Mouse (Mus musculus): Measurements from ENCODE around the gene Narfl. TPM values are rescaled to one million over a fixed set of nuclear protein-coding genes. Genes with fewer than 3 reads are reported as not detected.

Narfl gene
- polyA plus RNA-seq, 1 experiment from 2014 or later: 27.1 TPM

GRCm38 (mm10) chr17:25762591-25762990 is 11.0 kb upstream of the Narfl start:
- ATAC-seq (ENCODE audit: extremely low read depth, insufficient number of reproducible peaks, low FRiP score, low TSS enrichment): no peak
- H3K9ac ChIP-seq: no peak overlapping the region
- peaks cover 36% of the 10 kb centered on the region for H3K27me3 ChIP-seq (replicated peaks)
- H3K9me3 ChIP-seq: no peaks in the 10 kb centered on the region
- no peak overlapping the region for H3K4me3 ChIP-seq
- H3K4me2 ChIP-seq: no peak overlapping the region
- no peak overlapping the region for H3K27ac ChIP-seq (replicated peaks)
- no peaks in the 10 kb centered on the region for H3K36me3 ChIP-seq
- no peaks in the 10 kb centered on the region for H3K4me1 ChIP-seq
- 33% methylated on average over 3 of the region's 3 CpGs for WGBS

DNA sequence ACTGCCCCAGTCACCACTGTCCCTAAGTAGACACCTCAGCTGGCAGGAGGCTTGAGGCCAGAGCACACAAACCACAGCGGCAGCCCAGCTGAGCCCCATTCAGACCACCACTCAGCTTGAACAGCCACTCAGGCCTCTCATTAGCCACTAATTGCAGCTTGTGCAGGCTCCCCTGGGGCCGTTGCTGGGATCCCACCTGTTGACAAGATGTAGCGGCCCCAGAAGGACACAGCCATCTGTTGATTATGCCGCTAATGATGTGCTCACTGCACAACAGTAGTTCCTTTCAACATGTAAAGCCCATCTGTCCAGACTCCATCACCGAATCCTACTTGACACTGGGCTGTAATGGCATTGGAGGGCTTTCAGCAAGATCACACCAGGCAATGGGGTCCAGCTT is 7.7 kb upstream of the Narfl start:
- no peak for ATAC-seq (ENCODE audit: extremely low read depth, insufficient number of reproducible peaks, low FRiP score, low TSS enrichment)
- 55% methylated on average over 5 of the region's 5 CpGs for WGBS

DNA sequence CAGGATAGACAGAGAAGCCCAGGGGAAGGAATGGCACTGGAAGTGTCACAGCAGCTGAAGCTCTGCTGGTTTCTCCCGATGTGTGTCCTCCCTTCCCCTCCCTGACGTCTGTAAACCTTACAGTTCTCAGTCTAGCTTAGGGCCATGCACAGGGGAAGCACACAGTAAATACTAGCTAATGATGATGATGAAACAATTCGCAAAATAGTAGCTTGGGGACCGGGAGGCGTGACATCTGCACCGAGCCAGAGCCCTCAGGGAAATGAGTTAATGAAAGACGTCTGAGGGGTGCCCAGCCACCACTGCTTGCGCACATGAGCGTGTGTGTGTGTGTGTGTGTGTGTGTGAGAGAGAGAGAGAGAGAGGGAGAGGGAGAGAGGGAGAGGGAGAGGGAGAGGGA is 4.2 kb upstream of the Narfl start:
- ATAC-seq (ENCODE audit: extremely low read depth, insufficient number of reproducible peaks, low FRiP score, low TSS enrichment): no peak
- 47% methylated on average over 9 of the region's 9 CpGs for WGBS
- Histone ChIP-seq H3K9ac (no peak overlapping the region), H3K9me3 (no peaks in the 10 kb centered on the region), H3K4me1 (peaks cover 7% of the 10 kb centered on the region), H3K27ac (replicated peaks) (no peak overlapping the region), H3K4me2 (no peak overlapping the region), H3K4me3 (no peak overlapping the region), H3K36me3 (no peaks in the 10 kb centered on the region), H3K27me3 (replicated peaks) (peaks cover 39% of the 10 kb centered on the region)

More for the DNA sequence above, 7.7 kb upstream of the Narfl start:
- H3K27ac ChIP-seq (replicated peaks): no peak overlapping the region
- H3K4me3 ChIP-seq: no peak overlapping the region
- no peak overlapping the region for H3K9ac ChIP-seq
- no peaks in the 10 kb centered on the region for H3K36me3 ChIP-seq
- no peak overlapping the region for H3K4me2 ChIP-seq
- H3K4me1 ChIP-seq: no peaks in the 10 kb centered on the region
- peaks cover 39% of the 10 kb centered on the region for H3K27me3 ChIP-seq (replicated peaks)
- no peaks in the 10 kb centered on the region for H3K9me3 ChIP-seq

GRCm38 (mm10) chr17:25775318-25776062 is 1.9 kb downstream of the Narfl start:
- Histone ChIP-seq H3K4me1 (peaks cover 15% of the 10 kb centered on the region), H3K27ac (replicated peaks) (no peak overlapping the region), H3K9ac (no peak overlapping the region), H3K9me3 (no peaks in the 10 kb centered on the region), H3K27me3 (replicated peaks) (no peaks in the 10 kb centered on the region; the same call in 1 of the 2 replicates), H3K36me3 (peaks cover 40% of the 10 kb centered on the region), H3K4me2 (no peak overlapping the region), H3K4me3 (no peak overlapping the region)
- no peak for ATAC-seq (ENCODE audit: extremely low read depth, insufficient number of reproducible peaks, low FRiP score, low TSS enrichment)
- WGBS: 78% methylated on average over 10 of the region's 10 CpGs

GRCm38 (mm10) chr17:25777948-25778347 is 4.4 kb downstream of the Narfl start:
- H3K27ac ChIP-seq (replicated peaks): no peak overlapping the region
- WGBS: 91% methylated on average over 5 of the region's 5 CpGs
- no peak overlapping the region for H3K4me2 ChIP-seq
- H3K9ac ChIP-seq: no peak overlapping the region
- no peaks in the 10 kb centered on the region for H3K27me3 ChIP-seq (replicated peaks)
- H3K36me3 ChIP-seq: peaks cover 65% of the 10 kb centered on the region
- no peak overlapping the region for H3K4me3 ChIP-seq
- H3K4me1 ChIP-seq: peaks cover 19% of the 10 kb centered on the region
- no peak for ATAC-seq (ENCODE audit: extremely low read depth, insufficient number of reproducible peaks, low FRiP score, low TSS enrichment)
- H3K9me3 ChIP-seq: no peaks in the 10 kb centered on the region

DNA sequence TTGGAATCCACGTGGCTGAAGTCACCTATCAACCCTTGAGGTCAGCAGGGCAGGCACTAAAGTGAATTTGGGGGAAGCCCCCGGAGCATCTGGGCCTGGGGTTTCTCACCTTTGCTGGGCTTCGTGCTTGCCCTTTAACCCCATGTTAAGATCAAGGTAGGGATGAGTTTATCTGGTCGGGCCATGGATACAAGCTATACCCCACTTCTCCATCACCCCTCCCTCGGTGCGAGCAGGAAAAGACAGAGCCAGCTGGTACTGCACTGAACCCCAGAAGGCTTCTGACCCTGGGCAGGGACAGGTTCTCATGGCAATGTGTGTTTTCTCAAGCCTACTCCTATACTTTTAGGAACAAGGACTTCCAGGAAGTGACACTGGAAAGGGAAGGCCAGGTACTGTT is 7.8 kb downstream of the Narfl start:
- no peaks in the 10 kb centered on the region for H3K9me3 ChIP-seq
- H3K27me3 ChIP-seq (replicated peaks): no peaks in the 10 kb centered on the region
- ATAC-seq (ENCODE audit: extremely low read depth, insufficient number of reproducible peaks, low FRiP score, low TSS enrichment): no peak
- no peak overlapping the region for H3K9ac ChIP-seq
- peaks cover 75% of the 10 kb centered on the region for H3K36me3 ChIP-seq
- H3K4me1 ChIP-seq: peaks cover 31% of the 10 kb centered on the region
- no peak overlapping the region for H3K4me3 ChIP-seq
- H3K27ac ChIP-seq (replicated peaks): no peak overlapping the region
- no peak overlapping the region for H3K4me2 ChIP-seq
- 75% methylated on average over 6 of the region's 6 CpGs for WGBS

- Histone ChIP-seq H3K27me3 (replicated peaks) (no peaks in the 10 kb centered on the region), H3K9ac (peak overlapping the region; percentile 90), H3K36me3 (peaks cover 72% of the 10 kb centered on the region), H3K4me3 (no peak overlapping the region), H3K4me1 (peaks cover 31% of the 10 kb centered on the region), H3K4me2 (no peak overlapping the region), H3K9me3 (no peaks in the 10 kb centered on the region), H3K27ac (replicated peaks) (peak overlapping the region; percentile 21)
- 66% methylated on average over 7 of the region's 7 CpGs for WGBS
- no peak for ATAC-seq (ENCODE audit: extremely low read depth, insufficient number of reproducible peaks, low FRiP score, low TSS enrichment)
These were observed 9.5 kb downstream of the Narfl start for GRCm38 (mm10) chr17:25783086-25783485.

DNA sequence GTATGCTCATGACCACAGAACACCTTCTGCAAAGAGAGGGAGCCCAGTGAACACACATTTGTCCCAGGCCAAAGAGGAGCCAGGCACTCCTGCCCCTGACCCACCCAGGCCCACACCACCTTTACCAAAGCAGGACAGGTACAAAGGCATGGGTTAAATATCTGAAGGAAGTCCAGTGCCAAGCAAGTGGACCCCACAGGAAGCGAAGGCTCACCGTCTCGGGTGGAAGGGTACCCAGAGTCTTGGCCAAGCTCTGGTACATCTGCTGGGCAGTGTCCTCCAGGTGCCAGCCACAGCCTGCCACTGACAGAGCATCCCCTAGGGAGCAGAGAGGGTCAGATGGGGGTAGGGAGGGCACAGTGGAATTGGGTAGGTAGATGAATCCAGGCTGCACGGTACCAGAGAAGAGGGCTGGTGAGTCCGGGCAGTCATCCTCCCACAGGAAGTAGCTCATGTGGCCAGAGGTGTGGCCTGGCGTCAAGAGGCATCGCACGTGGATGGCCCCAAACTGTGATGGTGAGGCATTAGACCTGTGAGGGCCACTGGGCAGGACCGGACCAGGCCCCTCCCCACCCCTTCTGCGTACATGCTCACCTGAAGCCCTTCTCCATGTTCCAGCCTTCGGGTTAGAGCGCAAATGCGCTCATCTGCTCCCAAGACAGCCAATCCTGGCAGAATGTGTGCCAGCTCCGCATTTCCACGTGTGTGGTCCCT is 10.4 kb downstream of the Narfl start:
- Histone ChIP-seq H3K27me3 (replicated peaks) (no peaks in the 10 kb centered on the region), H3K27ac (replicated peaks) (no peak overlapping the region), H3K9ac (peak overlapping the region; percentile 90), H3K9me3 (no peaks in the 10 kb centered on the region), H3K4me1 (peaks cover 31% of the 10 kb centered on the region), H3K4me3 (peak overlapping the region; percentile 79), H3K4me2 (peak overlapping the region; percentile 94), H3K36me3 (peaks cover 69% of the 10 kb centered on the region)
- ATAC-seq (ENCODE audit: extremely low read depth, insufficient number of reproducible peaks, low FRiP score, low TSS enrichment): no peak
- 82% methylated on average over 15 of the region's 15 CpGs for WGBS

GRCm38 (mm10) chr17:25785281-25785745 is 11.7 kb downstream of the Narfl start, which contains the start of gene Haghl:
Gene Haghl, minus strand, starts transcription at chr17:25785673.
- H3K36me3 ChIP-seq: peaks cover 68% of the 10 kb centered on the region

DNA sequence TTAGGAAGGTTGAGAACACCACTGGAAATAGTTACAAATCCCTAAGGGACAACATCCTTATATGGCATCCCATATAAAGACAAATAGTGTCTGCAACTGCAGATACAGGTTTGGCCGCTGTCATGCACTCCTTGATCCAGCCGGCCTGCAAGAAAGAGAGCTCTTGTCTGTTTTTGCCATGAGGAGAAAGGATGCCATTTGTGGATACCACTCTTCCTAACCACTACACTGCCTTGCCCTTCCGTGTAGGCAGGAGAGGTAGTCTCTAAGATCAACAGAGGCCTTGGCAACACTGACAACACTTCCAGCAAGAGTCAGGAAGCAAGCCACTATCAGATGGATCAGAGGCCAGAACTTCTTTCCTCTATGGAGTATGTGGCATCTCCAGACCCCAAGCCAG is 12.7 kb downstream of the Narfl start, which contains the start of gene Ccdc78:
Gene Ccdc78, plus strand, starts transcription at position 301 of the 400 bp plus-strand sequence.
- WGBS: 65% methylated on average over 3 of the region's 3 CpGs
- peak within 1 kb of the TSS; percentile 93 for H3K27ac ChIP-seq (replicated peaks)
- peak within 1 kb of the TSS; percentile 90 for H3K9ac ChIP-seq
- H3K9me3 ChIP-seq: no peaks in the 10 kb centered on the region
- peak within 1 kb of the TSS; percentile 79 for H3K4me3 ChIP-seq
- H3K36me3 ChIP-seq: peaks cover 62% of the 10 kb centered on the region
- H3K27me3 ChIP-seq (replicated peaks): no peaks in the 10 kb centered on the region
- H3K4me1 ChIP-seq: peaks cover 39% of the 10 kb centered on the region
- H3K4me2 ChIP-seq: peak within 1 kb of the TSS; percentile 94
- no peak for ATAC-seq (ENCODE audit: extremely low read depth, insufficient number of reproducible peaks, low FRiP score, low TSS enrichment)

More at GRCm38 (mm10) chr17:25785281-25785745, 11.7 kb downstream of the Narfl start, which contains the start of gene Haghl:
- H3K4me2 ChIP-seq: peak within 1 kb of the TSS; percentile 94
- under 1% methylated on average over 23 of the region's 23 CpGs for WGBS
- H3K27ac ChIP-seq (replicated peaks): peak within 1 kb of the TSS; percentile 93
- peak within 1 kb of the TSS; percentile 79 for H3K4me3 ChIP-seq
- H3K27me3 ChIP-seq (replicated peaks): no peaks in the 10 kb centered on the region
- peak; percentile 71 for ATAC-seq (ENCODE audit: extremely low read depth, insufficient number of reproducible peaks, low FRiP score, low TSS enrichment)
- H3K9me3 ChIP-seq: no peaks in the 10 kb centered on the region
- H3K4me1 ChIP-seq: peaks cover 31% of the 10 kb centered on the region
- H3K9ac ChIP-seq: peak within 1 kb of the TSS; percentile 90

DNA sequence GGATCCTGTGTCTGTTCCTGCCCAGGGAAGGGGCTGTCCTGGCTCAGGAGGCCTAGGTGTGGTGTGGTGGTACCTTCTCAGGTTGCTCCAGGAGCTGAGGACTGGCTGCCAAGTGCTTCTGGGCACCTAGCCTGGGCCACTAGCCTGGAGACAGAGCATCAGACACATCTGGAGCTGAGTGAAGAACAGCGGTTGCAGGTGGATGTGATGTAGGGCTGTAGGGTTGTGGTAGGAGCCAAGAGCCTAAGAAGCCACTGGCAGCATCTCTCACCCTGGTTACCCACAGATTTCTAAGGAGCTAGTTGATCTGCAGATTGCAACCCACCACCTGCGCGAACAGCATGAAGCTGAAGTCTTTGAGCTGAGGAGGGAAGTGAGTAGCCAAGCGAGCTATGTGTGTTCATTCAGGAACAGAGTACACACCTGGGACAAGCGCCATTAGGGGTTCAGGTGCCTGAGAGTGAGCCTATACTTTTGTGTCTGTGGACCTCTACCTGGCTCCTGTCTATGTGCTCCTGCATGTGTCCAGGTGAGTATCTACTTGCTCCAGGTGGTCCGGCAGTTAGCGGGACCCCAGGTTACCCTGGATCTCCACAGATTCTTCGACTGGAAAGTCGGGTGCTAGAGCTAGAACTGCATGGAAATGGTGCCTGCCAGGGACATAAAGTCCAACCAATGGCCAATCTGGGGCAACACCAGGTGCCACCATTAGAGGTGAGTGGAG is 13.4 kb downstream of the Narfl start:
- WGBS: 85% methylated on average over 9 of the region's 9 CpGs
- H3K4me2 ChIP-seq: no peak overlapping the region
- no peak for ATAC-seq (ENCODE audit: extremely low read depth, insufficient number of reproducible peaks, low FRiP score, low TSS enrichment)

More for the DNA sequence above, 13.4 kb downstream of the Narfl start:
- no peaks in the 10 kb centered on the region for H3K27me3 ChIP-seq (replicated peaks)
- no peak overlapping the region for H3K9ac ChIP-seq
- no peak overlapping the region for H3K27ac ChIP-seq (replicated peaks)
- H3K4me1 ChIP-seq: peaks cover 43% of the 10 kb centered on the region
- H3K4me3 ChIP-seq: no peak overlapping the region
- H3K36me3 ChIP-seq: peaks cover 55% of the 10 kb centered on the region
- no peaks in the 10 kb centered on the region for H3K9me3 ChIP-seq
